Mouse (Mus musculus): ENCODE data around the gene Selenos. TPM values are rescaled to one million over a fixed set of nuclear protein-coding genes. Genes with fewer than 3 reads are reported as not detected.

Gene Selenos
- polyA plus RNA-seq, 1 experiment from 2014 or later = 109 TPM

- WGBS = 91% methylated on average over 4 of the region's 4 CpGs
- H3K9me3 ChIP-seq = no peaks in the 10 kb centered on the region
- H3K27me3 ChIP-seq (ENCODE audit: insufficient read depth, poor library complexity, severe bottlenecking) = no peaks in the 10 kb centered on the region
- peaks cover 42% of the 10 kb centered on the region for H3K4me1 ChIP-seq
- H3K36me3 ChIP-seq = peaks cover 22% of the 10 kb centered on the region
- H3K27ac ChIP-seq = no peak overlapping the region
- DNase-seq (ENCODE audit: low spot score) = no peak
- H3K4me3 ChIP-seq = no peak overlapping the region
Observed at GRCm38 (mm10) chr7:66131776-66132421, 52.5 kb downstream of the Selenos start.

DNA sequence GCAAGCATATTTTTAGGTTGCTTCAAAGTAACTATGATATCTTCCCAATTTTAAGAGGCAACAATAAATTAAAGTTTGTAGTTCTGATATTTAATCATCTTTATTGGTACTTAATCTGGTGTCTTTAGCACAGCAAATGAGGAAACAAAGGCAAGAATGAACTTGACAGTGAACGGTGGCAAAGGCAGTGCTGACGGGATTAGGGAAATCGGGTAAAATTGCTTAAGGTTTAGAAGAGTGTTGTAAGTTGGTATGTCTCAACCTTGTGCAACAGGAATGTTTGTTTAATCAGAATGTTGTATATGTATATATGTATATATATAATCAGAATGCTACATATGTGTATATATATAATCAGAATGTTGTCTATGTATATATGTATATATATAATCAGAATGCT, 54.7 kb downstream of the Selenos start:
- DNase-seq (ENCODE audit: low spot score) = no peak
- Histone ChIP-seq H3K36me3 (peaks cover 23% of the 10 kb centered on the region), H3K9me3 (no peaks in the 10 kb centered on the region), H3K4me3 (no peak overlapping the region), H3K27me3 (ENCODE audit: insufficient read depth, poor library complexity, severe bottlenecking) (no peaks in the 10 kb centered on the region), H3K4me1 (peaks cover 31% of the 10 kb centered on the region), H3K27ac (no peak overlapping the region)
- 88% methylated on average over 3 of the region's 3 CpGs for WGBS

GRCm38 (mm10) chr7:66135644-66136043, 56.2 kb downstream of the Selenos start:
- Histone ChIP-seq H3K27ac (no peak overlapping the region), H3K4me3 (no peak overlapping the region), H3K36me3 (peaks cover 27% of the 10 kb centered on the region), H3K4me1 (peaks cover 28% of the 10 kb centered on the region), H3K27me3 (ENCODE audit: insufficient read depth, poor library complexity, severe bottlenecking) (no peaks in the 10 kb centered on the region), H3K9me3 (no peaks in the 10 kb centered on the region)
- WGBS = 89% methylated on average over 3 of the region's 3 CpGs
- DNase-seq (ENCODE audit: low spot score) = no peak

- H3K27ac ChIP-seq = no peak overlapping the region
- H3K36me3 ChIP-seq = peaks cover 22% of the 10 kb centered on the region
- H3K4me3 ChIP-seq = no peak overlapping the region
- no peaks in the 10 kb centered on the region for H3K27me3 ChIP-seq (ENCODE audit: insufficient read depth, poor library complexity, severe bottlenecking)
- no peak for DNase-seq (ENCODE audit: low spot score)
- H3K4me1 ChIP-seq = peaks cover 31% of the 10 kb centered on the region
- no peaks in the 10 kb centered on the region for H3K9me3 ChIP-seq
Observed at GRCm38 (mm10) chr7:66136187-66136586, 56.7 kb downstream of the Selenos start.

GRCm38 (mm10) chr7:66137309-66137708, 57.9 kb downstream of the Selenos start:
- no peak overlapping the region for H3K4me3 ChIP-seq
- no peaks in the 10 kb centered on the region for H3K27me3 ChIP-seq (ENCODE audit: insufficient read depth, poor library complexity, severe bottlenecking)
- 91% methylated on average over 4 of the region's 4 CpGs for WGBS
- no peaks in the 10 kb centered on the region for H3K9me3 ChIP-seq
- H3K36me3 ChIP-seq = peaks cover 13% of the 10 kb centered on the region
- no peak overlapping the region for H3K27ac ChIP-seq
- DNase-seq (ENCODE audit: low spot score) = no peak
- H3K4me1 ChIP-seq = peaks cover 32% of the 10 kb centered on the region

DNA sequence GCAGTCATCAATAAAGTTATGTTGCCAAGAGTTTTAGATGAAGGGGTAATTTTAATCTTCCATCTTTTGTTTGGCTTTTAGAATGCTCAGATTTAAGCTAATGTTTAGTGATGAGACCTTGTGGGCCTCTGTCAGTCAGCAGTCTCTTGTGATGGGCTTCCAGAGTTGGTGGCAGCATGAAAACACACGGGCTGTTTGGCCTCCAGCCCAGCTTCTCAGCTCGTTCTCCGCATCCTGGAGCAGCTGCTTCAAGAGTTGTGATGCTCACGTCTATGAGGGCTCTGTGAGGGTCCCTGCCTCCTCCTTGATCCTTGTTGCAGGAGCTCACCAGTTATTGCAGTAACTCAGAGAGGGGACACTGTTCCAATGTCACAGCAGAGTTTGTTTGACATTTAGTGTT, 58.9 kb downstream of the Selenos start:
- DNase-seq (ENCODE audit: low spot score) = no peak
- Histone ChIP-seq H3K27me3 (ENCODE audit: insufficient read depth, poor library complexity, severe bottlenecking) (no peaks in the 10 kb centered on the region), H3K27ac (no peak overlapping the region), H3K4me1 (peaks cover 32% of the 10 kb centered on the region), H3K36me3 (peaks cover 13% of the 10 kb centered on the region), H3K9me3 (no peaks in the 10 kb centered on the region), H3K4me3 (no peak overlapping the region)
- WGBS = 59% methylated on average over 4 of the region's 4 CpGs

- DNase-seq (ENCODE audit: low spot score) = no peak
- WGBS = 81% methylated on average over 5 of the region's 5 CpGs
- no peaks in the 10 kb centered on the region for H3K27me3 ChIP-seq (ENCODE audit: insufficient read depth, poor library complexity, severe bottlenecking)
- no peak overlapping the region for H3K4me3 ChIP-seq
- no peaks in the 10 kb centered on the region for H3K9me3 ChIP-seq
- H3K27ac ChIP-seq = no peak overlapping the region
- H3K36me3 ChIP-seq = peaks cover 13% of the 10 kb centered on the region
- peaks cover 32% of the 10 kb centered on the region for H3K4me1 ChIP-seq
Observed at GRCm38 (mm10) chr7:66138878-66139277, 59.4 kb downstream of the Selenos start.

Other genes starting within 250 kb of the Selenos start
- gene Pcsk6, start 217.9 kb upstream of the Selenos start, polyA plus RNA-seq (2016; fragmentation: Nextera tagmentation; extraction: Ambion mirVana) = 3.5 and 5.1 TPM in 2 replicates
- gene Gm45213, start 36.0 kb upstream of the Selenos start, polyA plus RNA-seq (2016; fragmentation: Nextera tagmentation; extraction: Ambion mirVana) = not detected in 2 replicates
- gene Snrpa1, start 20.6 kb upstream of the Selenos start, polyA plus RNA-seq (2016; fragmentation: Nextera tagmentation; extraction: Ambion mirVana) = 147 and 212 TPM in 2 replicates
- gene Chsy1, start 29.9 kb downstream of the Selenos start, polyA plus RNA-seq (2016; fragmentation: Nextera tagmentation; extraction: Ambion mirVana) = 12.6 and 21.0 TPM in 2 replicates